Mouse (Mus musculus) ES-CJ7 (cell line): ENCODE measurements around the gene Ccer2.

Experiments used
- DNase-seq: peaks from one replicate; pipeline ENCODE4 v3.0.0; 2011; ENCODE audit warnings: low read depth, low spot score

Gene Ccer2

DNA sequence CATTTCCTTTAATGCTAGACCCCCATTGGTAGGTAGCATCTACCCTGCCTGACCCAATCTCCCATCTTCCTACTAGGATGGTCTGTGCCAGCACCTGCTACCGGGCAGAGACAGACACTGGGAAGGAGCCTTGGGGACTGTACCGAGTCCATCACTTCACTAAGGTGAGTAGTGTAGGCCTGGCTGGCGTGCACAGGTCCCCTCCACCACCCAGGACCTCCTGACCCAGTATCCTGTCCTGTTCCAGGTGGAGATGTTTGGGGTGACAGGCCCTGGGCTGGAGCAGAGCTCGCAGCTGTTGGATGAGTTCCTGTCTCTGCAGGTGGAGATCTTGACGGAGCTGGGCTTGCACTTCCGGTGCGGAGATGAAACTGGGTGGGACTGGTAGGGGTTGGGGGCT, 6.0 kb upstream of the Ccer2 start:
- DNase-seq = no peak

- DNase-seq = no peak
These were observed 2.6 kb downstream of the Ccer2 start for GRCm38 (mm10) chr7:28758623-28759022.

DNA sequence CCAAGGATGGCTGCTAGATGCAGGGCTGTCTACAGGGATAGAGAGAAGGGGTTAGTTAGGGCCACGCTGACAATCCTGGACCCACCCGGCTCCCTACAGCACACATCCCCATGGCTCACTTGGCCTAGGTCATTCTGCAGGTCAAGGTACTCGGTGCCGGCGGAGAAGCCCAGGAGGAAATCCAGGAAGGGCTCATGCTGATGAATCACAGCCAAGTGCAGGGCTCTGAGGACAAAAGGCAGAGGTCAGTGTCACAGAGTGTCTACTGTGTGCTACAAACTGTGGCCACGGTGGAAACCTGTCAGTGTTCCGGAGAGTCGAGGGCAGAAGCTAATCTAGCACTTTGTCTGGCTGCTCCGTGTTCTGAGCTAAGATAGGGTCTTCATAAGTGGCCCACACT, 5.9 kb downstream of the Ccer2 start:
- DNase-seq = no peak

DNA sequence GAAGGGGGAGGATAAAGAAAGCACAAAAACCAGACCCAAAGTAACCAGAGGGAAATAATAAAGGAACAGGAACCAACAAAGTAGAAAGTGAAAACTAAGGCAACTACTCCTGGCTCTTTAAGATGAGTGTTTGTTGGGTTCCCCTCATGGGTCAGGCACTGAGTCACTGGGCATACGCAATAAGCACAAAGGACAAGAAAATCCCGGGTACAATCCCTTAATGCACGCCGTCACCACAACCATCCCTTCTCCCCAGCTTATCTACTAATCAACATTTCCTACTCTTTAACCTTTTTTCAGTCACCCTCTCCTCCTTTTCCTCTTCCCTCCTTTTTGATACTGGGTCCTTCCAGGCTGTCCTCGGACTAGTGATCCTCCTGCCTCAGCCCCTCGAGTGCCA, 9.2 kb downstream of the Ccer2 start:
- DNase-seq = no peak

DNA sequence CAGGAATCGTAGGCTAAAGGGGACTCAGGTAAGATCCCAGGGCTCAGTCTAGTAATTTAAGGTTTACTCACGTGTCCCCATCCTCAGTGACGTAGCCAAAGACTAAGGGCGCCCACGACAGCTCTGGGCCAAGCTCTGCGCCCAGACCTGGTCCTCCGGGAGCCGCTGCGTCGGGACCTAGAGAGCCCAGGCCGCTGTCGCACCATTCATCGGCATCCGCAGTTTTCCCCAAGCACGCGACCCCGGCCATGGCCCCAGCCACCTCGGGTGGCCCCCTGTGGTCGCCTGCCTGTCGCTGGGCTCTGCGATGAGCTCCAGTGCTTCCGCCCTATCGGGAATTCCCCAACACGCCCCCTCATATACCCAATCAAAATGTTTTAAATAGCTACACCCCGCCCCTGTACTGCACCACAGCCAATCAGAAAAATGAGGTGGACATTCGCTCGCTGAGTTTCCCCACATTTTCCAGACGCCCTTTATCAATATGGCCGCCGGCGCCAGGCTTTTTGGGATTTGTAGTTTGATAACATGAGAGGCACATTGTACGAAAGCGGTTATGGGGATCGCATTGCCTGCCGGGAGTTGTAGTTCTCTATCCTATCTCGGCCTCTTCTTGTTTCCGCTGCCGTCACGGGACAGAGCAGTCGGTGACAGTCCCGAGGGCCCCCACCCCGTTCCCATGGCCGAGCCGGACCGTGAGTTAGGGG, 10.4 kb downstream of the Ccer2 start, which contains the start of gene Sirt2:
TSS of gene Sirt2 (plus strand) at position 563 of the 707 bp plus-strand sequence.
- peak; percentile 98 for DNase-seq

- no peak for DNase-seq
These were observed 10.9 kb downstream of the Ccer2 start for GRCm38 (mm10) chr7:28766910-28767309.

- DNase-seq = no peak
These were observed 11.5 kb downstream of the Ccer2 start, which contains the start of gene Nfkbib for GRCm38 (mm10) chr7:28767462-28767965. Gene Nfkbib (minus strand): TSS chr7:28767512.

- DNase-seq = no peak
These were observed 13.5 kb downstream of the Ccer2 start for GRCm38 (mm10) chr7:28769414-28769958.

DNA sequence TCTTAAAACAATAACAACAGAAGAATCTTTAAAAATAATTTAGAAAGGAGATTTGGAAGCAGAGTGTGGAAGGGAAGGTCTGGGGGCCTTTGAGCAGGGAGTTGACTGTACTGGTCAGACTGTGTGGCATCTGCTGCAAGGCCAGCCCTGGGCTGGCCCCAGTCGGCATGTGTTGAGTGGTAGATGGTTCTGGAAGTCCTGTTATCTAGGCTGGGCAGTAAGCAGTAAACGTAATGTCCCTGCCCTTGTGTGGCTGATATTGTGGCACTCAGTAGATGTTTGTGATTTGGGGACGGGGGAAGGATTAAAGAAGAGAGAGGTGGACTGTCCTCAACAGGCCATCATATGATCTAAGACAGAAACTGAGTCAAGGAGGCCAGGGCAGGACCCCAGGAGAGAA, 14.3 kb downstream of the Ccer2 start:
- DNase-seq = no peak

DNA sequence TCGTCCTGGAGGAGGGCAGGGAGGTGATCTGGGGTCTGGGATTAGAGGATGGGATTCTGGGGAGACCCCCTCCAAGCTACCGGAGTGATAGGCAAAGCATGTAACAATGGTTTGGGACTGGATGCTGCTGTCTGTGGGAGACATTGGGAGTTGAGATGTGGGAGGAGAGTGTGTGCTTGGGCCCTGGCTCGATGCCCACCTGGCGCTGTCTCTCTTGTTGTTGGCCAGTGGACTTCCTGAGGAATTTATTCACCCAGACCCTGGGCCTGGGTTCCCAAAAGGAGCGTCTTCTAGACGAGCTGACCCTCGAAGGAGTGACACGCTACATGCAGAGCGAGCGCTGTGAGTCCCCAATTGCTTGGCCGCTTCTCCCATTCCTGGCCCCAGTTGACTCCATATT, 15.9 kb downstream of the Ccer2 start:
- DNase-seq = no peak

- no peak for DNase-seq
These were observed 17.2 kb downstream of the Ccer2 start for GRCm38 (mm10) chr7:28773163-28773562.

- DNase-seq = no peak
These were observed 18.2 kb downstream of the Ccer2 start for GRCm38 (mm10) chr7:28774164-28774563.

GRCm38 (mm10) chr7:28775129-28775528, 19.2 kb downstream of the Ccer2 start:
- DNase-seq = no peak

- no peak for DNase-seq
These were observed 22.9 kb downstream of the Ccer2 start for GRCm38 (mm10) chr7:28778825-28779224.

GRCm38 (mm10) chr7:28780067-28780658, 24.2 kb downstream of the Ccer2 start:
- peak; percentile 88 for DNase-seq

- no peak for DNase-seq
These were observed 24.9 kb downstream of the Ccer2 start for GRCm38 (mm10) chr7:28780857-28781256.

DNA sequence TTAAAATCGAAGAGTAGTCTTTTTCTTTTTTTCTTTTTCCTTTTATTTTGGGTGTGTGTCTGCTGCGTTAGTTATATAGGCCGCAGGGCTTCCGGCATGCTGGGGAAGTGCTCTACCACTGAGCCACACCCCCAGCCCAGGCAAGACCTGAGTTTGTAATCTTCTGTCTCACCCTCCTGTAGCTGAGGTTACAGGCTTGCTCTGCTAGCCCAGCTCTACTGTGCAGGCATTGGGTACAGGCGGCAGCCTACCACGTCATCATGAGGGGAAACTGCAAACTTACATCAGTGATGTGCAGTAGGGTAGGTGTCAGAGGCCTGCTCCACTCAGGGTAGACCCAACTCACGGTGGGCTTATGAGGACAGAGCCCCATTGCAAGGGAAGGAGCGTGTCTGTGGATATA, 25.3 kb downstream of the Ccer2 start:
- DNase-seq = no peak

DNA sequence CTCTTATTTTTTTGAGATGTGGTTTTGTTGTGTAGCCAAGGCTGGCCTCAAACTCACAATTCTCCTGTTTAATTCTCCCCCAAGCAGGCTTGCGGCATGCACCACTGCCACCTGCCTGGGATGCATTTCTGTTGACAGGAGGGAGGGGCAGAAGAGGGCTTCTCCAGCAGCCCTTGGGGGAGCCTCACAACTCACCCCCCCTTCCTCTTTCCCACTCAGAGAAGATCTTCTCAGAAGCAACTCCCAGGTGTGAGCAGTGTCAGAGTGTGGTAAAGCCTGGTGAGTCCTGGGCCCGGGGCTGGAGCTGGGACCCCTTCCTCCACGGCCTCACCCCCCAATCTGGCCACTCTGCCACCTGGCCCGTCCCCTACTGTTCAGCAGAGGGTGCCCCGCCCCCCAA, 29.2 kb downstream of the Ccer2 start:
- no peak for DNase-seq

- no peak for DNase-seq
These were observed 31.9 kb downstream of the Ccer2 start for GRCm38 (mm10) chr7:28787884-28788283.

- no peak for DNase-seq
These were observed 32.6 kb downstream of the Ccer2 start, which contains the start of gene Rinl for GRCm38 (mm10) chr7:28788307-28789195. Gene Rinl (plus strand): TSS chr7:28788969.

- DNase-seq = no peak
These were observed 33.3 kb downstream of the Ccer2 start for GRCm38 (mm10) chr7:28789235-28789634.
